Mouse (Mus musculus) embryonic facial prominence, embryonic 11.5 days (tissue): Measurements from ENCODE around the gene Ppp2r5d. TPM values are rescaled to one million over a fixed set of nuclear protein-coding genes. Genes with fewer than 3 reads are reported as not detected.

Experiments used
- ATAC-seq: fragments of 200-750 bp; cut with Nextera tagmentation; replicated peaks from 2 replicates; pipeline ENCODE4 v1.8.0; 2017; ENCODE audit warnings: low read depth; ENCODE audit not compliant: insufficient number of reproducible peaks, low FRiP score, low TSS enrichment
- DNase-seq: peaks from one replicate; pipeline ENCODE4 v3.0.0-alpha.2; 2015; ENCODE audit warnings: low spot score
- H3K27ac ChIP-seq: fragments of 300-500 bp; sonication (generic); replicated peaks from 2 replicates; pipeline ENCODE4 v1.5.1; 2014; ENCODE audit warnings: mild to moderate bottlenecking, low read depth, low read length, control low read depth
- H3K27me3 ChIP-seq: fragments of 300-500 bp; sonication (generic); 2 replicates; pipeline ENCODE4 v1.6.1; 2014; ENCODE audit warnings: mild to moderate bottlenecking, low read length, moderate library complexity, mixed read lengths; ENCODE audit not compliant: control insufficient read depth, insufficient read depth
- H3K36me3 ChIP-seq: fragments of 300-500 bp; sonication (generic); replicated peaks from 2 replicates; pipeline ENCODE4 v1.6.1; 2014; ENCODE audit warnings: low read depth, mild to moderate bottlenecking, low read length, moderate library complexity, mixed read lengths; ENCODE audit not compliant: control insufficient read depth, insufficient read depth
- H3K4me1 ChIP-seq: fragments of 300-500 bp; sonication (generic); 2 replicates; pipeline ENCODE4 v1.6.1; 2014; ENCODE audit warnings: low read length, mixed read lengths; ENCODE audit not compliant: control insufficient read depth, insufficient read depth
- H3K4me2 ChIP-seq: fragments of 300-500 bp; sonication (generic); 2 replicates; pipeline ENCODE4 v1.6.1; 2014; ENCODE audit warnings: low read depth, mild to moderate bottlenecking, control low read depth, low read length, moderate library complexity
- H3K4me3 ChIP-seq: fragments of 300-500 bp; sonication (generic); 2 replicates; pipeline ENCODE4 v1.5.1; 2014; ENCODE audit warnings: low read depth, low read length, control low read depth
- H3K9ac ChIP-seq: fragments of 300-500 bp; sonication (generic); replicated peaks from 2 replicates; pipeline ENCODE4 v1.6.1; 2014; ENCODE audit warnings: mild to moderate bottlenecking, control low read depth, low read length
- H3K9me3 ChIP-seq: fragments of 300-500 bp; sonication (generic); replicated peaks from 2 replicates; pipeline ENCODE4 v1.6.1; 2016; ENCODE audit warnings: mild to moderate bottlenecking, low read length, inconsistent platforms, mixed read lengths; ENCODE audit not compliant: control insufficient read depth
- WGBS: fragments of 180-500 bp; shearing (Covaris S2); extraction: QIAGEN DNeasy Blood & Tissue Kit; methylation state at CpG from one replicate; pipeline ENCODE4 v1.1.7; 2014; 5-methylcytosine and 5-hydroxymethylcytosine counted together
- polyA plus RNA-seq: library from polyadenylated mRNA; unstranded; fragments of >200 nt; fragmentation: Nextera tagmentation; extraction: Ambion mirVana; gene quantifications from 2 replicates; pipeline ENCODE4 v1.2.1, GENCODE M21; 2014

Ppp2r5d gene
- polyA plus RNA-seq, 1 experiment from 2014 or later = 111 TPM

GRCm38 (mm10) chr17:46702100-46702499 lies 2.8 kb downstream of the Ppp2r5d start:
- H3K27me3 ChIP-seq = no peaks in the 10 kb centered on the region
- H3K4me2 ChIP-seq = no peak overlapping the region
- H3K9ac ChIP-seq = no peak overlapping the region; the same call in 1 of the 2 replicates
- peaks cover 10% of the 10 kb centered on the region for H3K4me1 ChIP-seq
- ATAC-seq (no peak), DNase-seq (no peak)
- no peak overlapping the region for H3K4me3 ChIP-seq
- H3K27ac ChIP-seq = no peak overlapping the region
- no peaks in the 10 kb centered on the region; the same call in 1 of the 2 replicates for H3K36me3 ChIP-seq
- H3K9me3 ChIP-seq = no peaks in the 10 kb centered on the region
- 86% methylated on average over 12 of the region's 12 CpGs for WGBS

DNA sequence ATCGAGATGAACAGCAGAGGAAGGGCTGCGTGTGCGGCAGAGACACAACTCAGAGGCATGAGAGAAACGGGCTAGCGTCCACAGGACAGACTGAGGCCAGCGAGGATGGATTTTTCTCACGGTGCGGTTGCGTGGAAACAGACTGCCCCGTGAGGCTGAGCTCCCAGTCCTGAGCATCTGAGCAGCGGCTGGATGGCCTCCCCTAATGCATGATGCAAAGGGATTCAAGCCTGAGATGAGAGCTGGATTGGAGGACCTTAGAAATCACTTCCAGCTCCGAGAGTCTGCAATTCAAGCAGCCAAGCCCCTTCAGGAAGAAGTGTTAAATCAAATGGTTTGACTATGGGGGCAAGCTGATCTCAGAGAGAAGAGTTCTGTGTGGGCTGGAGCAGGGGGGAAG lies 3.4 kb downstream of the Ppp2r5d start:
- Histone ChIP-seq H3K9me3 (no peaks in the 10 kb centered on the region), H3K4me1 (peaks cover 10% of the 10 kb centered on the region), H3K27me3 (no peaks in the 10 kb centered on the region), H3K27ac (no peak overlapping the region), H3K36me3 (no peaks in the 10 kb centered on the region; the same call in 1 of the 2 replicates), H3K9ac (no peak overlapping the region; the same call in 1 of the 2 replicates), H3K4me3 (no peak overlapping the region), H3K4me2 (no peak overlapping the region)
- ATAC-seq (no peak), DNase-seq (no peak)
- WGBS = 87% methylated on average over 12 of the region's 12 CpGs

DNA sequence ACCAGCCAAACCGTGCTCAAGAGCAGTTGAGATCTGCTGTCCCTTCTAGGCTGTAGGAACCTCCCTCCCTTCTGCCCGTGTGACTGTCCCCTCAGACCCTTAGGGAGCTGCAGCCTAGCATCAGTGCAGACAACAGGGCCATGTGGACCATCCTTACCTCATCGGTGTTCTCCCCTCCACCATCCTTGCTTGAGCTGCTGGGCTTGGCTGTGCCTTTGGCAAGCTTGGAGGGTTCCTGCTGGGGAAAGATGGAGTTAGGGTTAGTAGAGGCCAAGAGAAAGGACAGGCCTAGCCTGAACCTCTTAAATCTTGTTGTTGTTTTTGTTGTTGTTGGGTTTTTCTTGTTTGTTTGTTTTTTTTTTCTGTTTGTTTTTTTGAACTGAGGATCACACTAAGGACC lies 5.0 kb downstream of the Ppp2r5d start:
- H3K9ac ChIP-seq = no peak overlapping the region
- WGBS = 92% methylated on average over 3 of the region's 3 CpGs
- no peak overlapping the region for H3K4me2 ChIP-seq
- no peak overlapping the region for H3K4me3 ChIP-seq
- no peak overlapping the region for H3K27ac ChIP-seq
- H3K36me3 ChIP-seq = no peaks in the 10 kb centered on the region; the same call in 1 of the 2 replicates
- H3K27me3 ChIP-seq = no peaks in the 10 kb centered on the region
- DNase-seq (no peak), ATAC-seq (no peak)
- H3K9me3 ChIP-seq = no peaks in the 10 kb centered on the region
- H3K4me1 ChIP-seq = peaks cover 10% of the 10 kb centered on the region

DNA sequence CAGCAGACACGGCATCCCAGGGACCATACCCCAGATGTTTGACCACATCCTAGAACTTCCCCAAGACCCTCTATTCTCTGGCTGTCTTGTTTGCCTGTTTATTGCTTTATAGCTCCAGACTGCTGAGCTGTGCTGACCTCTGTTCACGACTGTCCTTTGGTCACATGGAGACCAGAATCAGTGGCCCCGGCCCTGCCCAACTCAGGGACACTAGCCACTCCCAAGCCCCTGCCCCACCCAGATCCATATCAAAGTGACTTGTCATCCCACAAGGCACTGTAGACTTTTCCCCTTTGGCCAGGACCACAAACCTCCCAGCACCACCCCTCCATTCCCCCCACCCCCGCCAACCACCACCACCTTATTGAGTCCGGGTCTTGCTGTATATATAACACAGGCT lies 5.7 kb downstream of the Ppp2r5d start:
- ATAC-seq (no peak), DNase-seq (no peak)
- Histone ChIP-seq H3K4me1 (peaks cover 10% of the 10 kb centered on the region), H3K9me3 (no peaks in the 10 kb centered on the region), H3K9ac (no peak overlapping the region), H3K27ac (no peak overlapping the region), H3K4me2 (no peak overlapping the region), H3K4me3 (no peak overlapping the region), H3K27me3 (no peaks in the 10 kb centered on the region), H3K36me3 (no peaks in the 10 kb centered on the region; the same call in 1 of the 2 replicates)
- 87% methylated on average over 5 of the region's 5 CpGs for WGBS

GRCm38 (mm10) chr17:46698515-46698914 lies 6.4 kb downstream of the Ppp2r5d start:
- no peaks in the 10 kb centered on the region; the same call in 1 of the 2 replicates for H3K36me3 ChIP-seq

GRCm38 (mm10) chr17:46694517-46695063 lies 10.3 kb downstream of the Ppp2r5d start:
- Histone ChIP-seq H3K9me3 (no peaks in the 10 kb centered on the region), H3K4me2 (no peak overlapping the region), H3K9ac (no peak overlapping the region), H3K4me1 (no peaks in the 10 kb centered on the region), H3K27ac (no peak overlapping the region), H3K4me3 (no peak overlapping the region), H3K27me3 (no peaks in the 10 kb centered on the region), H3K36me3 (peaks cover 2% of the 10 kb centered on the region; the same call in 1 of the 2 replicates)
- DNase-seq (no peak), ATAC-seq (no peak)
- 90% methylated on average over 1 of the region's 1 CpGs for WGBS

More at GRCm38 (mm10) chr17:46698515-46698914, 6.4 kb downstream of the Ppp2r5d start:
- ATAC-seq = no peak
- Histone ChIP-seq H3K9ac (no peak overlapping the region), H3K4me3 (no peak overlapping the region), H3K4me2 (no peak overlapping the region), H3K27me3 (no peaks in the 10 kb centered on the region), H3K4me1 (peaks cover 9% of the 10 kb centered on the region), H3K27ac (no peak overlapping the region), H3K9me3 (no peaks in the 10 kb centered on the region)
- 88% methylated on average over 6 of the region's 6 CpGs for WGBS
- DNase-seq = no peak

DNA sequence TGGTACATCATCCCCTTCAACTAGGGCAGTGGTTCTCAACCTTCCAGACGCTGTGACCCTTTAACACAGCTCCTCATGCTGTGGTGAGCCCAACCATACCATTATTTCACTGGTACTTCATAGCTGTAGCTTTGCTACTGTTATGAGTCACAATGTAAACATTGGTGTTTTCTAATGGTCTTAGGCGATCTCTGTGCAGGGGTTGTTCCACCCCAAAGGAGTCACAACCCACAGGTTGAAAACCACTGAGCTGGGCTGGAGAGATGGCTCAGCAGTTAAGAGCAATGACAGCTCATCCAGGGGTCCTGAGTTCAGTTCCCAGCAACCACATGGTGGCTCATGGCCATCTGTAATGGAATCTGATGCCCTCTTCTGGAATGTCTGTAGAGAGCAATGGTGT lies 13.5 kb downstream of the Ppp2r5d start:
- 0 out of 2 replicates have a peak, but pooled peaks cover 5% of the 10 kb centered on the region for H3K36me3 ChIP-seq
- DNase-seq (no peak), ATAC-seq (no peak)
- 90% methylated on average over 2 of the region's 2 CpGs for WGBS
- H3K27me3 ChIP-seq = no peaks in the 10 kb centered on the region
- H3K4me3 ChIP-seq = no peak overlapping the region
- H3K9me3 ChIP-seq = no peaks in the 10 kb centered on the region
- H3K27ac ChIP-seq = no peak overlapping the region
- H3K9ac ChIP-seq = no peak overlapping the region
- no peaks in the 10 kb centered on the region for H3K4me1 ChIP-seq
- H3K4me2 ChIP-seq = no peak overlapping the region

DNA sequence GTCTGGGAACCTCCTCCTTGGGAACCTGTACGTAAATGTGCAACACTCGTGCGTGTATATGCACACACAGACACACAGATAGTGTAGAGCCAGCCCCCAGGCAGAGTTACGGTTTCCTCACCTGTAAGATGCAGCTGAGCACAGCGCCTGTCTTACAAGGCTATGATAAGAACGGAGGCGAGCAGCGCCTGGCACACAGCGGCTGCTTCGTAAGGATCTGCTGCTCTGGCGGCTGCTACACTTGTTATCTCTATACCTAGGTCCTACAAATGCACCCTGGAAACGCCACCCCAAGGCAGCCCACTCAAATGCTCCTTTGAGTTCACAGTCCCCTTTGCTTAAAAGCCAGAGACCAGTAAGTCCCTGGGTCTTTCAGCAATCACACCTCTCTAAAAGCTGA lies 14.2 kb downstream of the Ppp2r5d start:
- no peak for ATAC-seq
- Histone ChIP-seq H3K9ac (no peak overlapping the region), H3K4me3 (no peak overlapping the region), H3K27ac (no peak overlapping the region), H3K27me3 (no peaks in the 10 kb centered on the region), H3K4me2 (no peak overlapping the region), H3K9me3 (no peaks in the 10 kb centered on the region), H3K4me1 (no peaks in the 10 kb centered on the region), H3K36me3 (peaks cover 8% of the 10 kb centered on the region; the same call in 1 of the 2 replicates)
- 94% methylated on average over 12 of the region's 12 CpGs for WGBS
- DNase-seq = no peak
